Comparison of ENCODE assay signal across 14 mouse cellular contexts in genomic region chr9:32594346-32594745, GRCm38 (mm10). TPM values are rescaled to one million over a fixed set of nuclear protein-coding genes. Genes with fewer than 3 reads are reported as not detected.
A peak's percentile ranks its signal among the peaks of the same experiment; 100 is the strongest.
DNase-seq lines count a peak whose midpoint lies in the region; ATAC-seq and TF ChIP-seq lines count a peak whose summit lies in the region.
"Had no signal": no experiment of that assay in that cellular context is flagged by ENCODE, and none has a peak within 500 bp of the region (broad histone marks: within the 10 kb centered on the region; RNA-seq: fewer than 3 reads in every experiment).

No protein-coding gene starts in this region.

- H3K9me3 ChIP-seq in heart, postnatal 0 days (replicated peaks; ENCODE audit: control insufficient read depth, low read length): no peaks in the 10 kb centered on the region
- no peaks in the 10 kb centered on the region for H3K9me3 ChIP-seq in liver, embryonic 11.5 days (ENCODE audit: control insufficient read depth, low read length)
- H3K9me3 ChIP-seq in forebrain, embryonic 12.5 days: no peaks in the 10 kb centered on the region
- H3K9me3 ChIP-seq: liver, embryonic 13.5 days had no signal

- TF ChIP-seq EP300 in heart, postnatal 0 days (IDR thresholded peaks at IDR 0.05; ENCODE audit: low read depth): no peak

- intact Hi-C loops in heart, postnatal 14 days (cut with DNase I): loop anchor here (5.0 kb wide), 1 partner anchor 123 kb away; no protein-coding TSS in a partner anchor

- peaks cover 4% of the 10 kb centered on the region; the same call in 1 of the 2 replicates for H3K4me1 ChIP-seq in heart, postnatal 0 days (ENCODE audit: control insufficient read depth, insufficient read depth)
- H3K4me1 ChIP-seq in small intestine, adult 2 months (ENCODE audit: control insufficient read depth, insufficient read depth, insufficient read length, low read length): peaks cover 3% of the 10 kb centered on the region
- no peaks in the 10 kb centered on the region for H3K4me1 ChIP-seq in liver, embryonic 11.5 days (replicated peaks; ENCODE audit: control insufficient read depth, insufficient read depth, low read length)
- H3K4me1 ChIP-seq in forebrain, embryonic 12.5 days: peaks cover 8% of the 10 kb centered on the region
- H3K4me1 ChIP-seq: liver, embryonic 13.5 days had no signal

- TF ChIP-seq CTCF in heart, postnatal 0 days (IDR thresholded peaks at IDR 0.05; ENCODE audit: low read depth): no peak
- TF ChIP-seq CTCF in small intestine, adult 2 months (IDR thresholded peaks at IDR 0.05; ENCODE audit: extremely low read depth, insufficient read length, insufficient replicate concordance, low read depth, low read length): no peak

- no peaks in the 10 kb centered on the region for H3K27me3 ChIP-seq in heart, postnatal 0 days (ENCODE audit: control insufficient read depth, insufficient read depth, low read length)
- H3K27me3 ChIP-seq in small intestine, adult 2 months (ENCODE audit: control insufficient read depth, insufficient read depth, low read length): no peaks in the 10 kb centered on the region
- no peaks in the 10 kb centered on the region for H3K27me3 ChIP-seq in liver, embryonic 11.5 days (replicated peaks; ENCODE audit: control insufficient read depth, insufficient read depth, low read length)
- peaks cover 45% of the 10 kb centered on the region for H3K27me3 ChIP-seq in forebrain, embryonic 12.5 days

- H3K36me3 ChIP-seq in heart, postnatal 0 days (replicated peaks; ENCODE audit: control insufficient read depth, insufficient read depth, low read length): no peaks in the 10 kb centered on the region
- no peaks in the 10 kb centered on the region for H3K36me3 ChIP-seq in small intestine, adult 2 months (ENCODE audit: control insufficient read depth, insufficient read depth, low read length)
- H3K36me3 ChIP-seq in liver, embryonic 11.5 days (ENCODE audit: control insufficient read depth, insufficient read depth, low read length): no peaks in the 10 kb centered on the region
- H3K36me3 ChIP-seq in forebrain, embryonic 12.5 days (replicated peaks): no peaks in the 10 kb centered on the region
- H3K36me3 ChIP-seq: liver, embryonic 13.5 days had no signal

- peak overlapping the region; percentile 69; the same call in 1 of the 2 replicates for H3K27ac ChIP-seq in heart, postnatal 0 days (ENCODE audit: low read depth)
- peak overlapping the region; percentile 1; the same call in 1 of the 2 replicates for H3K27ac ChIP-seq in small intestine, adult 2 months (ENCODE audit: insufficient read depth, low read depth, low read length)
- H3K27ac ChIP-seq in liver, embryonic 11.5 days (ENCODE audit: low read depth, low read length): no peak overlapping the region
- no peak overlapping the region for H3K27ac ChIP-seq in forebrain, embryonic 12.5 days
- H3K27ac ChIP-seq: liver, embryonic 13.5 days had no signal

- no peak overlapping the region for H3K4me3 ChIP-seq in heart, postnatal 0 days (ENCODE audit: low read depth, low read length)
- no peak overlapping the region for H3K4me3 ChIP-seq in small intestine, adult 2 months (ENCODE audit: low read depth, low read length)
- no peak overlapping the region for H3K4me3 ChIP-seq in liver, embryonic 11.5 days (ENCODE audit: low read depth, low read length)
- no peak overlapping the region for H3K4me3 ChIP-seq in forebrain, embryonic 12.5 days (replicated peaks)
- H3K4me3 ChIP-seq: liver, embryonic 13.5 days had no signal

- H3K9ac ChIP-seq in heart, postnatal 0 days (replicated peaks; ENCODE audit: low read depth, low read length): no peak overlapping the region
- no peak overlapping the region for H3K9ac ChIP-seq in liver, embryonic 11.5 days (ENCODE audit: low read depth, low read length)
- no peak overlapping the region for H3K9ac ChIP-seq in forebrain, embryonic 12.5 days
- H3K9ac ChIP-seq: liver, embryonic 13.5 days had no signal

- TF ChIP-seq POLR2A in small intestine, adult 2 months (IDR thresholded peaks at IDR 0.05; ENCODE audit: low read depth, low read length): no peak

- ATAC-seq in heart, postnatal 0 days (ENCODE audit: insufficient read depth, low read depth): no peak
- no peak for ATAC-seq in liver, embryonic 11.5 days (replicated peaks; ENCODE audit: low FRiP score)
- no peak for ATAC-seq in forebrain, embryonic 12.5 days (ENCODE audit: low FRiP score)
- ATAC-seq: intestine, embryonic 16.5 days; midbrain, embryonic 16.5 days had no signal

- WGBS in heart, postnatal 0 days: 35% methylated on average over 4 of the region's 4 CpGs
- 45% methylated on average over 4 of the region's 4 CpGs for WGBS in small intestine, adult 2 months
- WGBS in liver, embryonic 11.5 days: 39% methylated on average over 4 of the region's 4 CpGs
- 43% methylated on average over 4 of the region's 4 CpGs for WGBS in forebrain, embryonic 12.5 days

- no peak overlapping the region for H3K4me2 ChIP-seq in heart, postnatal 0 days (ENCODE audit: low read depth, low read length)
- no peak overlapping the region for H3K4me2 ChIP-seq in liver, embryonic 11.5 days
- no peak overlapping the region for H3K4me2 ChIP-seq in forebrain, embryonic 12.5 days
- H3K4me2 ChIP-seq: liver, embryonic 13.5 days had no signal

- no peak for DNase-seq in heart, postnatal 0 days (ENCODE audit: low spot score)
- DNase-seq in heart, postnatal 14 days: no peak
- peak; percentile 62 for DNase-seq in A20 (ENCODE audit: low read depth, low spot score)
- peak; percentile 79 for DNase-seq in T-cell, adult 2 months (ENCODE audit: low spot score)
- DNase-seq in liver, embryonic 11.5 days (ENCODE audit: low spot score): no peak
- DNase-seq: adrenal gland, postnatal 14 days; heart, postnatal 4 days; kidney, postnatal 4 days; liver, embryonic 13.5 days; lung, postnatal 36 days had no signal

RNA-seq across cellular contexts. Expression of gene Ets1, which starts 41.7 kb away (rescaled TPM):
- 55.8 and 72.7 TPM in 2 replicates for total RNA-seq in heart, postnatal 0 days (2014; rRNA removed; ENCODE audit: low replicate concordance)
- 31.6 and 34.3 TPM in 2 replicates for polyA plus RNA-seq in heart, postnatal 0 days (2015; fragmentation: Nextera tagmentation; extraction: Ambion mirVana)
- 100 to 1,000 TPM in 1 of 2 experiments, 10 to 100 TPM in 1; 88.9 to 111 TPM for total RNA-seq in heart, postnatal 14 days (2021)
- polyA plus RNA-seq in small intestine, adult 2 months (2012; rRNA removed): 4.7 and 10.2 TPM in 2 replicates
- 31.4 and 35.8 TPM in 2 replicates for polyA plus RNA-seq in liver, embryonic 11.5 days (2014; fragmentation: Nextera tagmentation; extraction: Ambion mirVana)
- polyA plus RNA-seq in forebrain, embryonic 12.5 days (2016; fragmentation: Nextera tagmentation; extraction: Ambion mirVana): 21.1 and 22.1 TPM in 2 replicates

RNA-seq across cellular contexts. Expression of gene Fli1, which starts 51.7 kb away (rescaled TPM):
- total RNA-seq in heart, postnatal 0 days (2014; rRNA removed; ENCODE audit: low replicate concordance): 25.9 and 29.5 TPM in 2 replicates
- polyA plus RNA-seq in heart, postnatal 0 days (2015; fragmentation: Nextera tagmentation; extraction: Ambion mirVana): 19.0 and 19.2 TPM in 2 replicates
- 10 to 100 TPM; 37.0 to 41.0 TPM for total RNA-seq in heart, postnatal 14 days (2021)
- polyA plus RNA-seq in small intestine, adult 2 months (2012; rRNA removed): 1.8 and 3.1 TPM in 2 replicates
- polyA plus RNA-seq in liver, embryonic 11.5 days (2014; fragmentation: Nextera tagmentation; extraction: Ambion mirVana): 23.1 and 24.3 TPM in 2 replicates
- 9.4 and 9.8 TPM in 2 replicates for polyA plus RNA-seq in forebrain, embryonic 12.5 days (2016; fragmentation: Nextera tagmentation; extraction: Ambion mirVana)

Comparison
In these comparisons a context has a peak if more than half of its experiments do, and no peak if none do; other contexts are left out.
1. DNase-seq: peak in A20 (single experiment) and T-cell, adult 2 months (single experiment); none in heart, postnatal 0 days (single experiment), heart, postnatal 14 days (0 of 2) and liver, embryonic 11.5 days (single experiment).
2. H3K27ac ChIP-seq: peak in heart, postnatal 0 days (single experiment) and small intestine, adult 2 months (single experiment); none in liver, embryonic 11.5 days (single experiment) and forebrain, embryonic 12.5 days (single experiment).